Mouse (Mus musculus): ENCODE measurements around the gene Sptbn2. TPM values are rescaled to one million over a fixed set of nuclear protein-coding genes. Genes with fewer than 3 reads are reported as not detected.
"Not testable (repeated sequence)": the region's sequence is repeated elsewhere in the genome, so short reads cannot be mapped to it uniquely, and the experiment has no call there.

The Sptbn2 gene
- total RNA-seq, 2 experiments from 2014 or later = 587 to 665 TPM

DNA sequence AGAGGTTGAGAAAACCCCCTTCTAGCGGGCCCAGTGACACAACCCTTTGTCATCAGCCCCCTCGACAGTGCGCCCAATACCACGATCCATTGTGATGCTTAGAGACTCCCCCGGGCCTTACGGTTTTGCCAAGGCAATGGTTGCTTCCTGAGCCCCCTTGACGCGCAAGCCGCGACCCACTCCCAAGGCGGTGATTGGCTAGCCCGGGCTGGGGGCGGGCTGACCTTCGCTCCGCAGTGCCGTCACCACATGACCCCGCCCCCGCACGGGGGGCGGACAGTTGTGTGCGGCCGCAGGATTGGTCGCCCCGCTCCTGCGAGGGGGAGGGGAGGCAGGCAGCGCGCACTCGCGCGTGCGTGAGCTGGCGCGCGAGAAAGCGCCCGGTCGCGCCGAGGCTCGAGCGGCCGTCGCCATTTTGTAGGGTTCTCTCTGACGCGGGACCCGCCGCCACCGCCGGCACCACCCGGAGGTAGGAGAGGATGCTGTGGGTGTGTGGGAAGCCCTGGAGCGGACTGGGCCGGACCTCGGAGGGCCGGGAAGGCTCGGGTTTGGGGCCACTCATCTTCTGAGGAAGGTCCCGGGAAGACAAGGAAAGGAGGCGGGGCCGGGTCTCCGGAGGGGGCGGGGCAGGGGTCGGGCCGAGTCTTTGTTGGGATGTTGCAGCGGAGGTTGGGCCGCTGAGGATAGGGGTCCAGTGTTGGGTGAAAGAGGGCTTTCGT, 45.4 kb downstream of the Sptbn2 start, which contains the start of gene Rbm4b:
Rbm4b (plus strand) TSS at position 305 of the 719 bp plus-strand sequence.
- intact Hi-C loops (cut with DNase I) = loop anchor here (2.0 to 5.0 kb wide), 5 partner anchors 36 to 206 kb away; partner anchors contain the start of genes Bbs1, Gm21992, Mrpl11 and Rbm14
- peak; percentile 96 for DNase-seq (ENCODE audit: low spot score in 2 of 2)

DNA sequence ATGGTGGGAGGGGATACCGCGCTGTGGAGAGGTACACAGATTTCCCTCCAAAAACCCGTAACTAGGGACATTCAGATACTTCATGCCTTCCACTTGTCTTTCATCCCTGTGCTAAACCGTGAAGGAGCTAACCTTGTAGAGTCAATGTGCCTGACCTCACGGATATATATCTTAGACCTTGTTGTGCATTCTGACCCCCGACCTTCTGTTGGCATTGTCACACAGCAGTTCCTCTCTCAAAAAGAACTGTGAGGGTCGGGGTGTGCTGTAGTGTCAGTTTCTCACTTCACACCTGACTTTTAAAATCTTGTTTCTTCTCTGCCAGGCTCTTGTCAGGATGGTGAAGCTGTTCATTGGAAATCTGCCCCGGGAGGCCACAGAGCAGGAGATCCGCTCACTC, 46.0 kb downstream of the Sptbn2 start:
- intact Hi-C loops (cut with DNase I) = loop anchor here (2.0 to 5.0 kb wide), 5 partner anchors 35 to 205 kb away; partner anchors contain the start of genes Bbs1, Gm21992, Mrpl11 and Rbm14
- no peak for DNase-seq (ENCODE audit: low spot score in 2 of 2)

DNA sequence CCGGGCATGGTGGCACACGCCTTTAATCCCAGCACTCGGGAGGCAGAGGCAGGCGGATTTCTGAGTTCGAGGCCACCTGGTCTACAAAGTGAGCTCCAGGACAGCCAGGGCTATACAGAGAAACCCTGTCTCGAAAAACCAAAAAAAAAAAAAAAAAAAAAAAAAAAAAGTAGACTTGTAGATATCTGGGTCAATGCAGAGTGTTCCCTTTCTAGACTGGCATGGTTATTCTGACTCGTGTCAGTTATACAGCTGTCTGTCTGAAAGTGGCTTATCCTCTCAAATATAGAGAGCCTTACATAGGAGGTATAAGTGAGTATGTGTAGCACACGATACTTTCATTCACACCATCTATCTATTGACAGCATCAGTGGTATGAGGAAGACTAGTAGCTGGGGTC, 49.6 kb downstream of the Sptbn2 start:
- intact Hi-C loops (cut with DNase I); DNase-seq (ENCODE audit: low spot score in 2 of 2): not testable (repeated sequence)

DNA sequence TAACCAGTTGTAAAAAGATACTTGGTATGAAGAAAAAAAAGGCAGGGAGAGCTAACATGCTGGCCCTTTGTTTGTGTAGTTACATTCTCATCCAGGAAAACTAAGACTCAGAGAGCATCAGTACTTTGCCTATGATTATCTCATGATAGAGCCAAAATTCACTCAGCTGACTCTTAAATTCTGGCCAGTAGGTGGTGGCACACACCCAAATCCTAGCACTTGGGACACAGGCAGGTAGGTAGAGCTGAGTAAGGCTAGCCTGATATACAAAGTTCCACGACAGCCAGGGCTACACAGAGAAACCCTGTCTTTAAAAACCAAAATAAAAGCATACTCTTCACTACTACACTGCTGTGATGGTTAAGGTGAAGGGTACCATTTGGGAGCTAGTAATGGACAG, 51.9 kb downstream of the Sptbn2 start:
- DNase-seq (ENCODE audit: low spot score in 2 of 2) = no peak
- intact Hi-C loops (cut with DNase I) = no loop called here

DNA sequence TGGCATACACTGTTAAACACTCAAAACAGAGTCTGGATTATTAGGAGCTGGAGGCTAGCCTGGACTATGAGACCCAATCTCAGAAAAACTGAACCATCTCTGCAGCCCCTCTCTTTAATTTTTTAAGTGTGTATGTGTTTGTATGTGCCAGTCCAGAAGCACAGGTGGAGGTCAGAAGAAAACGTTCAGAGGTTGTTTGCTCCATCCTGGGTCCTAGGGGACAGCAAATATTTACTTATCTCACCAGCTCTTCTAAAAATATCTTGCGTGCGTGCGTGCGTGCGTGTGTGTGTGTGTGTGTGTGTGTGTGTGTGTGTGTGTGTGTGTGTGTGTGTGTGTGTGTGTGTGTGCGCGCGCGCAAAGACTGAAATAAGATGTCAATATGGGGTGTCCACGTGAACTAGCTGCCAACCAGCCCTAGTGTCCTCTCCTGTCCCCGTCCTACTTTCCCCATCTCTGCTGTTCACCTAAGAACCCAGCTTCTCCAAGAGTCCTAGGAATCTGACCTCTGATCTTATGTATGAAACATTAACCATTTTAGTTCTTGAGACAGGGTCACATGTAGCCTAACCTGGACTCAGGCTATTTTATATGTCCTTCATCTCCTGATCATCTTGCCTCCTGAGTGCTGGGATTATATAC, 56.7 kb downstream of the Sptbn2 start:
- no peak for DNase-seq (ENCODE audit: low spot score in 2 of 2)
- intact Hi-C loops (cut with DNase I) = no loop called here

DNA sequence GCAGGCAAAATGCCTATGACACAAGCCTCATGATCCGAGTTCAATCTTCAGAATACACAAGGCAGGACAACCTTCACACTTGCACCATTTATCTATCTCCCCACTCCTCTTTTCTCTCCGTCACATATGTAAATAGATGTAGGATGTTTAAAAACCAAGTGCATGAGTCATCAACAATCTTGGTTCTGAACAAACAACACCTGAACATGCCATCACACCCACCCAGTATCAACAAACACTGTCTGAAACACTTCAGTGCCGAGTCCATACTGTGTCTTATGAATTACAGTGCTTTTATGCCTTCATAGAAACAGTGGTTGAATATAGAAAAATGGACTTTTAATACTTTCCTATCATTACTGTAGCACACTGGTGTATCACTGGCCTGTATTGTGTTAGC, 61.8 kb downstream of the Sptbn2 start:
- intact Hi-C loops (cut with DNase I) = no loop called here
- DNase-seq (ENCODE audit: low spot score in 2 of 2) = no peak

DNA sequence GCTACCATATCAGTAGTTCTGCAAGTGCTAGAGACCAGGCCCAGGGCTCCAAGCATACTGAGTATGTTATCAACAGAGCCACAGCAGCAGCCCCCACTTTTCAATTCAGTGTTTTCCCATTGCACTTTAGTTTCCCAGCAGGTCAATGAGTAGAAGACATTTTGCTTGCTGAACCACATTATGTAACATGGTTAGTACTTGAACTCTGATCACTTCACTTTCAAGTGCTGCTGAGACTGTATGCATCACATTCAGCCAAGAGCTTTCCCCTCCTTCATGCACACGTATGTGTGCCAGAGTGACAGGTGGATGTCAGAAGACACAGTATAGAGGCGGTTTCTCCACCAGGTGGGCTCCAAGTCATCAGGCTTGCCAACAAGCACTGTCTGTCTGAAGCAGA, 71.9 kb downstream of the Sptbn2 start:
- intact Hi-C loops (cut with DNase I) = no loop called here
- no peak for DNase-seq (ENCODE audit: low spot score in 2 of 2)

DNA sequence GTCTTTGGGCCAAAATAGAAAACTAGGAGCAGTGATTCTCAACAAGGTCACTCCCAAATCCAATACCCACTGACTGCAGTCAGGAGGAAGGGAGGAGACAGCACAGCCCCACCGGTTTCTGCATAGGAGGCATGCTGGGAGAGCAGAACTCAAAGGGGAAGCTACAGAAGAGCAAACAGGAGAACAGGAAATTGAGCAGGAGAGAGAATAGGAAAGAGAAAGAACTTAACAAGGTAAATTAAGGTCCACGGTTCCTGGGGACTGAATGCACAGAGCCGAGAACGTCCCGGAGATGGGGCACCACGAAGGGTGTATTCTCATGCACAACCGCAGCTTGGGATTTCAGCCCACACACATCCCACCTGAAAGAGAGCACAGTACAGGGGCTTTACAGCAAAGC, 74.2 kb downstream of the Sptbn2 start:
- intact Hi-C loops (cut with DNase I) = no loop called here
- DNase-seq (ENCODE audit: low spot score in 2 of 2) = no peak

DNA sequence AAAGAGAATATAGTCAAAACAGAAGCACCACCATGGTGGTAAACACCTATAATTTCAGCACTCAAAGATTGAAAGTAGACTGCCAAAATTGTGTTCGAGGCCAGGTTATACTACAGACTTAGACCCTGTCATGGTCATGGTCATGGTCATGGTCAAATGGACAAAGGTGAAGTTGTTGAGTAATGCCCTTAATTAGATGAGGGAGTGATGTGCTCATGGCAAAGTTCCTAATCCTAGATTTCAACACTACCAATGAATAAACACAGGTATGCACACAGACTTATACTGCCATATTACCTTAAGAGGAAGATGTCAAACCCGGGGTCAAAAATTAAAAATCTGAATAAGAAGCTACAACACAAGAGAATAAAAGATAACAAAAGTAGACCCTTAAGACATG, 75.3 kb downstream of the Sptbn2 start:
- intact Hi-C loops (cut with DNase I) = no loop called here
- no peak for DNase-seq (ENCODE audit: low spot score in 2 of 2)

DNA sequence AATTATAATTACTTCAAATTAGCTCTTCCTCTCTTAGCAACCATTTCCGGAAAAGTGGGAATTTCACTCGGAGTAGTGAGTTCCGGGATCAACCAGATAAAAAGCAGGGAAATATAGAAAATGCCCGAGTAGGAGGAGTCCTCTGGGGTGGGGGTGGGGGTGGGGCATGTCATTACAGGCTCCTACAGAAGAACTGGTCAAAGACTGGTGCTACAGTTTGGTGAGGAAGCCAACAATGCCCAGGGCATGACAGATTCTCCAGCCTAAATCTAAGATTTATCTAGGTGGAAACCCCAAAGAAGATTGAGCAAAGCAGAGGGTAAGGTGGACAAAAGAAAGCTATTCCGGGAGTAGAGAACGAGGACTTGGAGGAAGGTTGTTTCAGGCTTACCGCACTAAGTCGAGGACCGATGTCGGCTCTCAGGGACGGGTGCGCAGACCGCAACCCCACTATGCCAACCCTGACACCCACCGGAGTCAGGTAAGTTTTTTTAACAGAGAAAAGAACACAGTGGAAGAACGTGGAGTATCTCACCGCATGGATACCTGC, 82.4 kb downstream of the Sptbn2 start:
- no peak for DNase-seq (ENCODE audit: low spot score in 2 of 2)
- intact Hi-C loops (cut with DNase I) = loop anchor here (5.0 kb wide), 1 partner anchor 36 kb away; the partner anchor contains the start of gene Rbm4b

DNA sequence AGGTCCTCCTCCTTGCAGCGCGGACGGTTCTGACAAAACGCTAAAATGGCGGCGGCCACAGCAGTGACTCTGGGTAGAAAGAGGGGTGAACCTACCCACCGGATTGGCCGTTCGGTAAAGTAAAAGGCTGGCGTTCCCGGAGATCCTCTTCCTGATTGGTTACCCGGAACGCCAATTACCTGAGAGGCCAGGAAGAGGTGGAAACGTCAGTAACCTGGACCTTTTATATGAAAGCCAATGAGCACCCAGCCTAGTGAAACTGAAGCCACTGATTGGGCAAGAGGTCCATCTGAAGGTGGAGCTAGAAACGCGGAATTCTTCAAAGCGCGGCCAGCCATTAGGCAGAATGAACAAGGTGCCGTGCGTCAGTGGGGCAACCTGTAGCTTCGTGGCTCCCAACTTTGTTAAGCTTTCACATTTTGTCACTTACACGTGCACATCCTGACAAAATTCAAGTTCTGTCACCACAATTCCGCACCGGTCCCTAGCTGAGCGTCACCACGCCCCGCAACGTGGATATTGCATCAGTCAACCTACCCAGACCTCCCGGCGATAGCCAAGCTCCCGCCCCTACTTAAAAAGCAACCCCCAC, 83.0 kb downstream of the Sptbn2 start, which contains the start of gene Rbm4:
Rbm4 (minus strand) TSS at position 71 of the 592 bp plus-strand sequence.
- peak; percentile 96 to 98 for DNase-seq (ENCODE audit: low spot score in 2 of 2)
- intact Hi-C loops (cut with DNase I) = loop anchor here (5.0 kb wide), 1 partner anchor 37 kb away; the partner anchor contains the start of gene Rbm4b

DNA sequence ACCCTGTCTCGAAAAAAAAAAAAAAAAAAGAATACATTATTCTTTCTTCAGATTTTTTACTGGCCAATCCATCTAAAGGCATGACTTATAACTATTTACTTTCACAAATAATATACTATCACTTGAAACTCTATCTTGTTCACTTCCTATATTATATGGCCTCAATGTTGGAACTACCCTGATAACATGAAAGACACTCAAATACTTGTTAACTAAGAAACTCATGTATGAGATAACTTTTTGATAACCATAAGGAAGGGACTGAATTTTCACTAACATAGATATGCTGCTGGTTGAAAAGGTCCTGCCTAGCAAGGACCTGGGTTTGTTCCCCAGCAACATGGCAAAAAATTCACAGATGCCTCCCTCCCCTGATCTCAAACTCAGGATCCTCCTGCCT, 85.0 kb downstream of the Sptbn2 start:
- DNase-seq (ENCODE audit: low spot score in 2 of 2) = no peak
- intact Hi-C loops (cut with DNase I) = no loop called here

DNA sequence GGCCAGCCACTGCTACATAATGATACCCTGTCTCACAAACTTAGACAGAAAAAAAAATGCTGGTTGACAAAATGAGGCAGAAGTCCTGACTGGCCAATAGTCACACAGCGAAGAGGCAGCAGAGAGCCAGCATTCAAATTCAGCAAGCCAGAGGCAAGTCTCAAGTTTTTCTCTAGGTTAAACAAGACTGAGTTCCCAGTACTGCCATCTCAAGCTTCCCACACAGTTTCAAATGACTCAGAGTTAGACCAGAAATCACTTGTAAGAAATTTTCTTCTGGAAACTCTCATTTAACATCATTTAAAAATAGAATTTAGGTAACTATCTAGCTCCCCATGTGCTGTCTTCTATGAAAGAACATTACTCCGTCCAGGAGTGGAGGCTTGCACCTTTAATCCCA, 86.9 kb downstream of the Sptbn2 start:
- intact Hi-C loops (cut with DNase I) = no loop called here
- DNase-seq (ENCODE audit: low spot score in 2 of 2) = no peak

DNA sequence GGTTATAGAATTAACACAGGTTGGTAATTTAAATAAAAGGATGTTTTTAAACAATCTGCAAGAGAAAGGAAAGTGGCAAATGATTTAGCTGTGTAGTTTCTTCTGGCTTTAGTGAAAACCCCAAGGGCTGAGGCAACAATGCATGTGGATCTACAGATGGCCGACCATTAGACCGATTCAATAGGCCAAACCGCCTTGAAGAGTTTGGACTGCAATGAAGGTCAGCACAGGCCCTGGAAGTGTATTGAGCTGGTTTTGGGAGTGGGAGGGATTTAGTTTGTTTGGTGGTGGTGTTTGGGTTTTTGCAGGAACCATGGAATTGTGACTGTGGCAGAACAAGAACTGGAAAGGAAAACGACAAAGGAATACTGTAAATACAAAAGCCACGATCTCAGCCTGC, 88.1 kb downstream of the Sptbn2 start:
- intact Hi-C loops (cut with DNase I) = no loop called here
- DNase-seq (ENCODE audit: low spot score in 2 of 2) = no peak

Other genes with a start within 250 kb of the Sptbn2 start
- 10 to 100 TPM; 35.2 to 38.8 TPM for gene Syt12, start 233.7 kb upstream of the Sptbn2 start, total RNA-seq (2021)
- gene 2010003K11Rik, start 212.6 kb upstream of the Sptbn2 start, total RNA-seq (2021) = not detected
- gene Pcx, start 200.7 kb upstream of the Sptbn2 start, total RNA-seq (2021) = 10 to 100 TPM; 73.3 TPM
- gene Lrfn4, start 95.5 kb upstream of the Sptbn2 start, total RNA-seq (2021) = 10 to 100 TPM; 43.2 to 48.6 TPM
- gene Rce1, start 85.5 kb upstream of the Sptbn2 start, total RNA-seq (2021) = 10 to 100 TPM; 26.1 to 26.6 TPM
- gene Gm960, start 12.5 kb upstream of the Sptbn2 start, total RNA-seq (2021) = 1 to 10 TPM; 1.4 to 2.3 TPM
- gene Rbm4b, start 45.3 kb downstream of the Sptbn2 start, total RNA-seq (2021) = 10 to 100 TPM; 16.6 to 18.0 TPM
- 10 to 100 TPM; 87.3 to 95.7 TPM for gene Rbm4, start 82.7 kb downstream of the Sptbn2 start, total RNA-seq (2021)
- 10 to 100 TPM; 17.6 to 23.7 TPM for gene Gm21992, start 100.4 kb downstream of the Sptbn2 start, total RNA-seq (2021)
- 10 to 100 TPM; 47.1 to 55.2 TPM for gene Rbm14, start 100.5 kb downstream of the Sptbn2 start, total RNA-seq (2021)
- 10 to 100 TPM; 33.1 to 37.5 TPM for gene Ccs, start 128.2 kb downstream of the Sptbn2 start, total RNA-seq (2021)
- 1 to 10 TPM; 2.8 to 3.1 TPM for gene Ccdc87, start 128.2 kb downstream of the Sptbn2 start, total RNA-seq (2021)
- gene Ctsf, start 144.0 kb downstream of the Sptbn2 start, total RNA-seq (2021) = 100 to 1,000 TPM; 103 to 112 TPM
- 1 to 10 TPM; 1.6 to 2.2 TPM for gene Actn3, start 166.7 kb downstream of the Sptbn2 start, total RNA-seq (2021)
- 10 to 100 TPM; 24.6 to 26.3 TPM for gene Zdhhc24, start 167.5 kb downstream of the Sptbn2 start, total RNA-seq (2021)
- 10 to 100 TPM; 42.1 to 47.8 TPM for gene Bbs1, start 195.5 kb downstream of the Sptbn2 start, total RNA-seq (2021)
- 10 to 100 TPM; 41.2 to 42.6 TPM for gene Dpp3, start 217.1 kb downstream of the Sptbn2 start, total RNA-seq (2021)
- 10 to 100 TPM; 25.4 to 32.9 TPM for gene Peli3, start 232.0 kb downstream of the Sptbn2 start, total RNA-seq (2021)

All from left cerebral cortex, postnatal 36 days (tissue).